Mouse (Mus musculus) spleen, adult 2 months (tissue): Measurements from ENCODE around the gene Nfix. TPM values are rescaled to one million over a fixed set of nuclear protein-coding genes. Genes with fewer than 3 reads are reported as not detected.
A peak's percentile ranks its signal among the peaks of the same experiment; 100 is the strongest.

Experiments
- DNase-seq, 2 experiments: peaks; one replicate each; pipeline versions ENCODE4 v3.0.0 to v3.0.0-alpha.2; 2012 to 2021; ENCODE audit warnings: low spot score in 2 of 2, low read depth in 1 of 2
- H3K27ac ChIP-seq: fragments of 200-500 bp; 2 replicates; pipeline ENCODE4 v1.5.1; 2012; ENCODE audit warnings: low read length, inconsistent platforms; ENCODE audit not compliant: insufficient read depth
- H3K27me3 ChIP-seq: fragments of 200-500 bp; 2 replicates; pipeline ENCODE4 v1.6.1; 2012; ENCODE audit warnings: mild to moderate bottlenecking, moderate library complexity, low read length, inconsistent platforms; ENCODE audit not compliant: control insufficient read depth, insufficient read depth
- H3K36me3 ChIP-seq: fragments of 200-500 bp; 2 replicates; pipeline ENCODE4 v1.6.1; 2012; ENCODE audit warnings: mild to moderate bottlenecking, low read length, inconsistent platforms; ENCODE audit not compliant: control insufficient read depth, insufficient read depth
- H3K4me1 ChIP-seq: fragments of 200-500 bp; 2 replicates; pipeline ENCODE4 v1.6.1; 2011; ENCODE audit warnings: inconsistent platforms; ENCODE audit not compliant: control insufficient read depth, insufficient read depth, insufficient read length
- H3K4me3 ChIP-seq: fragments of 200-500 bp; 2 replicates; pipeline ENCODE4 v1.5.1; 2011; ENCODE audit warnings: mild to moderate bottlenecking, inconsistent platforms; ENCODE audit not compliant: insufficient read depth, insufficient read length; ENCODE audit errors: extremely low read depth
- CTCF ChIP-seq: fragments of 200-500 bp; IDR thresholded peaks from 2 replicates; pipeline ENCODE4 v1.5.1; 2011; ENCODE audit warnings: mild to moderate bottlenecking, inconsistent platforms; ENCODE audit not compliant: insufficient read depth, insufficient read length, insufficient replicate concordance; ENCODE audit errors: extremely low read depth
- POLR2A ChIP-seq: fragments of 200-500 bp; IDR thresholded peaks from 2 replicates; pipeline ENCODE4 v1.6.1; 2011; ENCODE audit warnings: low read depth, low read length, inconsistent platforms
- WGBS: fragments of 180-500 bp; shearing (Covaris S2); methylation state at CpG from one replicate; pipeline ENCODE4 v1.1.7; 2018; 5-methylcytosine and 5-hydroxymethylcytosine counted together
- polyA plus RNA-seq: library from polyadenylated mRNA; depleted of rRNA; stranded (reverse); fragments of >200 nt; gene quantifications from 2 replicates; pipeline ENCODE4 v1.2.3, GENCODE M21; 2012

Gene Nfix
- polyA plus RNA-seq, 1 experiment: 13.7 TPM

- H3K4me1 ChIP-seq: peaks cover 5% of the 10 kb centered on the region; the same call in 1 of the 2 replicates
- TF ChIP-seq POLR2A (no peak), CTCF (no peak)
- WGBS: 92% methylated on average over 5 of the region's 5 CpGs
- no peak for DNase-seq
- no peak overlapping the region for H3K27ac ChIP-seq
- H3K4me3 ChIP-seq: no peak overlapping the region
- 0 out of 2 replicates have a peak, but pooled peaks cover 1% of the 10 kb centered on the region for H3K27me3 ChIP-seq
- H3K36me3 ChIP-seq: no peaks in the 10 kb centered on the region
These were observed 9.8 kb upstream of the Nfix start for GRCm38 (mm10) chr8:84809941-84810280.

- Histone ChIP-seq H3K27ac (no peak overlapping the region), H3K36me3 (no peaks in the 10 kb centered on the region), H3K4me1 (peaks cover 5% of the 10 kb centered on the region; the same call in 1 of the 2 replicates), H3K4me3 (no peak overlapping the region), H3K27me3 (no peaks in the 10 kb centered on the region)
- TF ChIP-seq CTCF (no peak), POLR2A (no peak)
- DNase-seq: no peak
- WGBS: 88% methylated on average over 12 of the region's 12 CpGs
These were observed 9.2 kb upstream of the Nfix start for GRCm38 (mm10) chr8:84809109-84809940.

GRCm38 (mm10) chr8:84806031-84806430 lies 5.9 kb upstream of the Nfix start:
- H3K4me3 ChIP-seq: no peak overlapping the region
- H3K27ac ChIP-seq: no peak overlapping the region
- H3K36me3 ChIP-seq: no peaks in the 10 kb centered on the region
- 97% methylated on average over 5 of the region's 5 CpGs for WGBS
- H3K4me1 ChIP-seq: peaks cover 1% of the 10 kb centered on the region; the same call in 1 of the 2 replicates
- no peaks in the 10 kb centered on the region for H3K27me3 ChIP-seq
- no peak for DNase-seq
- TF ChIP-seq POLR2A: no peak
- no peak for TF ChIP-seq CTCF

DNA sequence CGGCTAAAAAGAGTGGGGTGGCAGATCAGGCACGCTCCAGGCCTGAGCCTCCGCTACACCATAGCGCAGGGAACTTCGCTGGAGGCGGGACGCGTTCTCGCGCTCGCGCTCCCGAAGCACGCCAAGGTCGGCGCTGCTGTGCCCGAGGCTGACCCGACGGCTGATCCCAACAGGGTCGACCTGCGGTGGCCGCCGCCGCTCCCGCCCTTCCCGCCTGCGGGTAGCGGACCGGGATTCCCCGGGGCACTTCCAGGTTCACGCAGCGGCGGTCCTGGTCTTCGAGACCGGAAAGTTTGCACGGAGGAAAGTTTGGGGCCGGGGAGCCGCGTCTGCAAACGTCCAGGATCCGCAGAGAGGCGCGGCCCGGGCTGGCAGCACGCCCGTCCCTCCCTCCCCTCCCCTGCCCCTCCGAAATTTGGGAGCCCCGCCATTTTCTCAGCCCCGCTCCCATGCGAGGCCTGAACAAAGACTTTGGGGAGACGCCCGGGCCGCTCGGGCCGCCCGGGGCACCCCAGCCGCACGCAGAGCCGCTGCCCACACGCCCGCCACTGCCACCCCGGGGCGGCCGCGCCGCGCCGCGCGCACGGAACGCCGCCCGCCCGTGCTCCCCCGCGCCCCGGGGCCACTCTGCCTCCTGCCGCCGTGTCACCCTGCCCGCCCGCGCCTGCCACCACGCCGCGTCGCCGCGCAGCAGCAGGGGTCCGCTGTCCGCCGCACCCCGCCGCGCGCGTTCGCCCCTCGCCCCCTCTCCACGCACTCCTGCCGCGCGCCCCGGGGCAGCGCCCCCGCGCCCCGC lies 810 bp downstream of the Nfix start:
- Histone ChIP-seq H3K4me3 (peak overlapping the region; percentile 51), H3K4me1 (peaks cover 2% of the 10 kb centered on the region; the same call in 1 of the 2 replicates), H3K27ac (no peak overlapping the region), H3K27me3 (peaks cover 15% of the 10 kb centered on the region), H3K36me3 (no peaks in the 10 kb centered on the region)
- no peak for DNase-seq
- WGBS: 2% methylated on average over 102 of the region's 108 CpGs
- TF ChIP-seq POLR2A (no peak), CTCF (no peak)

DNA sequence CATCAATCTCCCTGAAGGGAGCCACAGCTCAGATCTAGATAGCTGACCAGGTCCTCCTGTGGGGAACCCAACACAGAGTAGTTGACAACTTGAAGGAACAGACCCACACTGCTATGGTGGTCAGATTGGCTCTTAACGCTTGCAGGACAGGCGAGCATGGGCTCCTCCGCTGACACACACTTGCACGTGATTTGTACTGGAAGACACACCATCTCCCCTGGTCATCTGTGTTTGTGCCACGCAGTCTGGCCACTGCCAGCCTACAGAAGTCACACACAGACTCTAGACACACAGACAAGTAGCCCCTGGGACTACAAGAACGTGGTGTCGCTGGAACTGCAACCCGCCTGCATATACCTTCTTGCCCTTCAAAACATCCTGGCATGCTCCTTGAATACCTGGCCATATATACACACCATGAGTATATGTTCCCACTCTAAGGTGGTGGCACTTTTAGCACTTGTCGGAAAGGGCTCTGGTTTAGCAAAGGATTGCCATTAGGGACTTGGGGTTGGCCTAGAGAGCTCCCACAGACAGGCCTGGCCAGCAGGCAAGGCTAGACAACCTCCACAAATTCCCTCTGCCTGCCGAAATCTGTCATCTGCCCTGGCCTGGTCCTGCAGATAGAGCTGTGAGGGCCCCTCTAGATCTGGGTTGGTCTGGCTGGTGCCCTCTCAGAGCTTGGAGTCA lies 1.6 kb downstream of the Nfix start:
- no peak for DNase-seq
- H3K27me3 ChIP-seq: peaks cover 15% of the 10 kb centered on the region
- WGBS: 88% methylated on average over 10 of the region's 10 CpGs
- H3K4me1 ChIP-seq: peaks cover 2% of the 10 kb centered on the region; the same call in 1 of the 2 replicates
- no peak for TF ChIP-seq POLR2A
- TF ChIP-seq CTCF: no peak
- no peak overlapping the region for H3K27ac ChIP-seq
- H3K4me3 ChIP-seq: peak overlapping the region; percentile 51; the same call in 1 of the 2 replicates
- no peaks in the 10 kb centered on the region for H3K36me3 ChIP-seq

- TF ChIP-seq POLR2A (no peak), CTCF (no peak)
- Histone ChIP-seq H3K27ac (no peak overlapping the region), H3K36me3 (no peaks in the 10 kb centered on the region), H3K27me3 (peaks cover 15% of the 10 kb centered on the region), H3K4me1 (peaks cover 2% of the 10 kb centered on the region; the same call in 1 of the 2 replicates), H3K4me3 (no peak overlapping the region)
- no peak for DNase-seq
- 98% methylated on average over 6 of the region's 6 CpGs for WGBS
These were observed 2.2 kb downstream of the Nfix start for GRCm38 (mm10) chr8:84797971-84798370.
